Mouse (Mus musculus) midbrain, postnatal 0 days (tissue): ENCODE measurements around the gene Bud23. TPM values are rescaled to one million over a fixed set of nuclear protein-coding genes. Genes with fewer than 3 reads are reported as not detected.

ENCODE experiments used
- ATAC-seq: fragments of 200-750 bp; cut with Nextera tagmentation; 2 replicates; pipeline ENCODE4 v1.8.0; 2017; ENCODE audit warnings: moderate number of reproducible peaks, mild to moderate bottlenecking, moderate TSS enrichment, moderate library complexity; ENCODE audit not compliant: low FRiP score
- DNase-seq: peaks from one replicate; pipeline ENCODE4 v3.0.0-alpha.2; 2015; ENCODE audit warnings: low spot score
- H3K27ac ChIP-seq: fragments of 300-500 bp; sonication (generic); 2 replicates; pipeline ENCODE4 v1.5.1; 2014; ENCODE audit warnings: low read depth, mild to moderate bottlenecking, low read length, mixed read lengths
- H3K27me3 ChIP-seq: fragments of 300-500 bp; sonication (generic); 2 replicates; pipeline ENCODE4 v1.6.1; 2014; ENCODE audit warnings: low read length, control low read depth, mixed read lengths; ENCODE audit not compliant: insufficient read depth
- H3K36me3 ChIP-seq: fragments of 300-500 bp; sonication (generic); 2 replicates; pipeline ENCODE4 v1.6.1; 2014; ENCODE audit warnings: low read length, control low read depth, mixed read lengths; ENCODE audit not compliant: insufficient read depth
- H3K4me1 ChIP-seq: fragments of 300-500 bp; sonication (generic); 2 replicates; pipeline ENCODE4 v1.6.1; 2014; ENCODE audit warnings: mild to moderate bottlenecking, control low read depth, antibody characterized with exemption, low read length, mixed read lengths; ENCODE audit not compliant: insufficient read depth
- H3K4me2 ChIP-seq: fragments of 300-500 bp; sonication (generic); 2 replicates; pipeline ENCODE4 v1.6.1; 2014; ENCODE audit warnings: low read depth, mild to moderate bottlenecking, low read length, mixed read lengths; ENCODE audit not compliant: poor library complexity, severe bottlenecking
- H3K4me3 ChIP-seq: fragments of 300-500 bp; sonication (generic); 2 replicates; pipeline ENCODE4 v1.5.1; 2014; ENCODE audit warnings: low read depth, mild to moderate bottlenecking, low read length, moderate library complexity
- H3K9ac ChIP-seq: fragments of 300-500 bp; sonication (generic); replicated peaks from 2 replicates; pipeline ENCODE4 v1.6.1; 2014; ENCODE audit warnings: mild to moderate bottlenecking, low read length, moderate library complexity, mixed read lengths; ENCODE audit not compliant: poor library complexity, severe bottlenecking
- H3K9me3 ChIP-seq: fragments of 300-500 bp; sonication (generic); 2 replicates; pipeline ENCODE4 v1.6.1; 2016; ENCODE audit warnings: low read length, control low read depth
- CTCF ChIP-seq: IDR thresholded peaks from 2 replicates; pipeline ENCODE4 v1.5.1; 2016; ENCODE audit warnings: antibody characterized with exemption, mild to moderate bottlenecking
- WGBS: fragments of 180-500 bp; shearing (Covaris S2); extraction: QIAGEN DNeasy Blood & Tissue Kit; methylation state at CpG from one replicate; pipeline ENCODE4 v1.1.7; 2014; 5-methylcytosine and 5-hydroxymethylcytosine counted together
- polyA plus RNA-seq: library from polyadenylated mRNA; unstranded; fragments of >200 nt; fragmentation: Nextera tagmentation; extraction: Ambion mirVana; gene quantifications from 2 replicates; pipeline ENCODE4 v1.2.1, GENCODE M21; 2015
- total RNA-seq: library from RNA; depleted of rRNA; stranded (reverse); fragments of >200 nt; gene quantifications from 2 replicates; pipeline ENCODE4 v1.2.3, GENCODE M21; 2014

Bud23 gene
- total and polyA plus RNA-seq, 2 experiments from 2014 or later: 48.3 to 63.6 TPM

DNA sequence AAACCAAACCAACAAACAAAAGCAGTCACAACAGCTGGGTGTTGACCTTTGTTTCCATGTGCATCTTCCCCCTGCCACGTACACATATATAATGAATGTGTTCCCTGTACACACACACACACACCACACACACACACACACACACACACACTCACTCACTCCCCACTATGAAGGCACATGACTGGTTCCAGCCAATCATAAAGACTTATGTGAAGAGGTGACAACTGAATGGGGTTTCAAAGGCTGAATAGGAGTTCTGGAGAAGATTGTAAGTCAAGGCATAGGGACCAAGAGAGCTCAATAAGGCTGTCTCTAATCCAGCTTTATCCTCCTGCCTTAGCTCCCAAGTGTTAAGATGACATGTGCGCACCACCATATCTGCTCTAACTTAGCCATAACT, 14.8 kb upstream of the Bud23 start:
- DNase-seq (no peak), ATAC-seq (no peak)
- Histone ChIP-seq H3K9ac (no peak overlapping the region), H3K36me3 (no peaks in the 10 kb centered on the region), H3K4me3 (no peak overlapping the region), H3K27me3 (no peaks in the 10 kb centered on the region; the same call in 1 of the 2 replicates), H3K27ac (no peak overlapping the region), H3K4me1 (no peaks in the 10 kb centered on the region), H3K4me2 (no peak overlapping the region), H3K9me3 (no peaks in the 10 kb centered on the region)
- no peak for TF ChIP-seq CTCF
- WGBS: 98% methylated on average over 2 of the region's 2 CpGs

DNA sequence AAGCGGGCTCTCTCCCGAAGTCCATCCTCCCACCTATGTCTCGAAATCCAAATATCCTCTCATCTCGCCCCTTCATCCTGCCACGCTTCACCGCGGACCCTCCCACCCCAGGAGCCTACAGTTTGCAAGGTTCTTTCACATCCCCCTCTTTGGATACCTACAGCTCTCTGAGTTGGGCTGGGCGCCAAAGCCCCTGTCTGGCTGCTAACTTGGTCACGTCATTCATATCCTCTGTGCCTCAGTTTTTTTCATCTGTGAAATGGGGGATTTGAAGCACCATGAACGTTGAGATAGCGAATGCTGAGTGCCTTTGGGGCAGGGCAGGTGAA, 13.7 kb upstream of the Bud23 start:
- Histone ChIP-seq H3K4me1 (no peaks in the 10 kb centered on the region), H3K27ac (peak overlapping the region; percentile 92; the same call in 1 of the 2 replicates), H3K9ac (peak overlapping the region; percentile 100), H3K4me2 (peak overlapping the region; percentile 76), H3K9me3 (no peaks in the 10 kb centered on the region), H3K36me3 (peaks cover 10% of the 10 kb centered on the region; the same call in 1 of the 2 replicates), H3K27me3 (no peaks in the 10 kb centered on the region), H3K4me3 (peak overlapping the region; percentile 98)
- no peak for ATAC-seq
- 1% methylated on average over 11 of the region's 11 CpGs for WGBS
- TF ChIP-seq CTCF: no peak
- peak; percentile 70 for DNase-seq

DNA sequence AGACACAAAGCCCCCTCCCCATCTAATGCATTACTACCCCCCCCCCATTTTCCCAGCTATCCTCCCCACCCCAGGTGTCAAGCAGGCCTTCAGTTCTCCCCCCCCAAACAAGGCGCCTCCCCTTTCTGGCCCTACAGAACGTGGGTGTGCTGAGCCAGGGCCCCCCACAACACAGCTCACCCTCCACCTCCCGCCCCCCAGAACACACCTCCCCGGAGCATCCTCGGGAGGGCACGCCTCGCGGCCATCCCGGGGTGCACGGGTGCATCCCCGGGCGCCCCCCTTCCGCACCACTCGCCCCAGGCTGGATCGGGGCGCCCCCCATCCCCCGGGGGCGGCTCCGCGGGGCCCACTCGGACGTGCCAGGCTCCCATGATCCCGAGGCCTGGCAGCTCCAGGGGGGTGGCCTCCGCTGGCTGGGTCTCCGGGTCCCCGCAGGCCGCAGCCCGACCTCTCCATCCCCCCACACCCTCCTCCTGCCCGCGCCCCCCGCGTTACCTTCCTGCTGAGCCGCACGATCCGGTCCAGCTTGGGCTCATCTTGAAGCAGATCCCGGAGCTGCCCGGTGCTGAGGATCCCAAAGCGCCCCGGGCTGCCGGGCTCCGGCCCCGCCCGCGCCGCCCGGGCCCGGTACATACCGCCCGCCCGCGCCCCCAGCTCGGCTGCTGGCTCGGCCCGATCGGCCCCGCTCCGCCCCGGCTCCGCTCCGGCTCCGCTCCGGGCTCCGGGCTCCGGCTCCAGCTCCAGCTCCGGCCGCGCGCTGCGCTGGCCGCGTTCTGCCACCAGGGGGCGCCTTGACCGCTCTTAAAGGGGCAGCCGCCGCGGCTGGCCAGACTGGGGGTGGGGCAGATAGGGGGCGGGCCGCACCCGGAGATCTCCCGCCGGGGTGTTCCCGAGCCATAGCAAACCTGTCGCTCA, 13.1 kb upstream of the Bud23 start, which contains the start of gene Vps37d:
Gene Vps37d, minus strand, starts transcription at position 703 of the 918 bp plus-strand sequence.
- Histone ChIP-seq H3K4me2 (peak within 1 kb of the TSS; percentile 76), H3K9me3 (no peaks in the 10 kb centered on the region), H3K36me3 (peaks cover 14% of the 10 kb centered on the region; the same call in 1 of the 2 replicates), H3K4me3 (peak within 1 kb of the TSS; percentile 98), H3K27me3 (no peaks in the 10 kb centered on the region), H3K9ac (peak within 1 kb of the TSS; percentile 100), H3K27ac (peak within 1 kb of the TSS; percentile 92), H3K4me1 (no peaks in the 10 kb centered on the region)
- ATAC-seq (peak; percentile 85), DNase-seq (peak; percentile 91)
- WGBS: 2% methylated on average over 57 of the region's 83 CpGs
- peak; percentile 83 for TF ChIP-seq CTCF

DNA sequence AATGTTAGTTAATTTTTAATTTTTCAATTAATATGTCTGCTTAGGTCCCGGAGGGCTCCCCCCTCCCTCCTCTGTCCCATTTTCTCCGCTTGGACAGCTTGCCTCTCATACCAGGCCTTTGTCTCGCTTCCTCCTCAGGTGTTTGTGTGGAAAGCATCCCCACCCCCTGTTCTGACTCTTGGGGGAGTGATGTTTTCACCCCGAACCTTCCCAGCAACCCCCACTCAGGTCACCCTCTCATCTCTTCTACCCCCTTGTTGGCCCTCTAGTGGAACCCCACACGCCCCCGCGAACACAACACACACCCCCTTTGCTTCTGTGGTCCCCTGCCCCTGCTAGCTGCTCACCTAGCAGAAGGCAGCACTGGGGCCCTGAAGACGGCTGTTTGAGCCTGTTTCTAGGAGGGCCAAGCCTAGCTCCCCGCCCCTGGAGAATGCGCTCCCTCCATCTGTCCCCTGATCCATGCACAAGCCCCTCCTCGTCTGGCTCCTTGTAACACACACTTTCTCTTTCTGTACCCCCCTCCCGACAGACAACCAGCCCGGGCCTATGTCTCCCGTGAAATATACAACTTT, 12.3 kb upstream of the Bud23 start:
- H3K9ac ChIP-seq: peak overlapping the region; percentile 100
- no peak for TF ChIP-seq CTCF
- WGBS: 13% methylated on average over 14 of the region's 14 CpGs
- peak overlapping the region; percentile 92 for H3K27ac ChIP-seq
- H3K4me1 ChIP-seq: no peaks in the 10 kb centered on the region
- peaks cover 21% of the 10 kb centered on the region for H3K36me3 ChIP-seq
- H3K4me3 ChIP-seq: peak overlapping the region; percentile 98
- H3K4me2 ChIP-seq: peak overlapping the region; percentile 76
- no peaks in the 10 kb centered on the region for H3K9me3 ChIP-seq
- peak; percentile 45 for ATAC-seq
- H3K27me3 ChIP-seq: no peaks in the 10 kb centered on the region
- DNase-seq: peak; percentile 74

DNA sequence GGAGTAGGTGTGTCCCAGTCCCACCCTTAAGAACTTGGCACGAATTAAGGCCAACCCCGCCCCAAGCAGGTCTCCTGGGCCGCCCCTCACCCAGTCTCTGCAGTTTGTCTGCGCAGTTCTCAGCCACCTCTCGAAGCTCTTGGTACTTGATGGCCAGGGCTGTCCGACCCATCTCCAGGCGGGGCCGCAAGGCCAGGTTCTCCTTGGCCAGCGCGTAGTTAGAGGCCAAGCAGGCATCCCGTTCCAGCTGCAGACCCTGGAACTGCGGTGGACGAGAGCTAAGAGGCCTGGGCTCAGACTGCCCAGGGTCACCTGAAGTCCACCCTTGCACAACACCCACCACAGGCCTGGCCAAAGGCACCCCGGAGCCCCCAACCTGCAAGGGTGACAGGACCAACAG, 11.6 kb upstream of the Bud23 start:
- Histone ChIP-seq H3K9ac (peak overlapping the region; percentile 100; the same call in 1 of the 2 replicates), H3K9me3 (no peaks in the 10 kb centered on the region), H3K4me3 (peak overlapping the region; percentile 98), H3K4me1 (no peaks in the 10 kb centered on the region), H3K36me3 (peaks cover 21% of the 10 kb centered on the region), H3K27ac (no peak overlapping the region), H3K27me3 (no peaks in the 10 kb centered on the region), H3K4me2 (peak overlapping the region; percentile 76)
- DNase-seq (no peak), ATAC-seq (no peak)
- no peak for TF ChIP-seq CTCF
- WGBS: 93% methylated on average over 14 of the region's 14 CpGs

DNA sequence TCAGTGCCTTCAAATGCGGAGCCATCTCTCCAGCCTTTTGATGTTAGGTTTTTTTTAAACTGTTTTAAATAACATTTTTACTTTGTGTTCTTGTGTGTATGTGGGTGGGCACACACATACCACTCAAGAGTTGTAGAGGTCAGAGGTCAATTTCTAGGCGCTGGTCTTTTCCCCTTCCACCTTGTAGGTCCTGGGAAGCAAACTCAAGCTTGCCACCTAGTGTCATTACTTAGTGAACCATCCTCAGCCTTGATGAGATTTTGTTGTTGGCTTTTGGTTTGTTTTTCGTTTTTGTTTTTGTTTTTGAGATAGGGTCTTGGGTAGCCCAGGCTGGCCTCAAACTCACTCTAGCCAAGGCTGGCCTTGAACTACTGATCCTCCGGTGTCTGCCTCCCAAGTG, 10.9 kb upstream of the Bud23 start:
- no peaks in the 10 kb centered on the region for H3K27me3 ChIP-seq
- peaks cover 21% of the 10 kb centered on the region for H3K36me3 ChIP-seq
- peak; percentile 55 for TF ChIP-seq CTCF
- no peaks in the 10 kb centered on the region for H3K9me3 ChIP-seq
- no peak overlapping the region for H3K27ac ChIP-seq
- WGBS: 71% methylated on average over 4 of the region's 4 CpGs
- no peaks in the 10 kb centered on the region for H3K4me1 ChIP-seq
- no peak overlapping the region for H3K4me3 ChIP-seq
- no peak for DNase-seq
- H3K4me2 ChIP-seq: no peak overlapping the region
- no peak for ATAC-seq
- no peak overlapping the region for H3K9ac ChIP-seq
